Mouse (Mus musculus): Measurements from ENCODE around the gene Dpf2. TPM values are rescaled to one million over a fixed set of nuclear protein-coding genes. Genes with fewer than 3 reads are reported as not detected.

The Dpf2 gene
- polyA plus RNA-seq, 1 experiment, result 136 TPM

DNA sequence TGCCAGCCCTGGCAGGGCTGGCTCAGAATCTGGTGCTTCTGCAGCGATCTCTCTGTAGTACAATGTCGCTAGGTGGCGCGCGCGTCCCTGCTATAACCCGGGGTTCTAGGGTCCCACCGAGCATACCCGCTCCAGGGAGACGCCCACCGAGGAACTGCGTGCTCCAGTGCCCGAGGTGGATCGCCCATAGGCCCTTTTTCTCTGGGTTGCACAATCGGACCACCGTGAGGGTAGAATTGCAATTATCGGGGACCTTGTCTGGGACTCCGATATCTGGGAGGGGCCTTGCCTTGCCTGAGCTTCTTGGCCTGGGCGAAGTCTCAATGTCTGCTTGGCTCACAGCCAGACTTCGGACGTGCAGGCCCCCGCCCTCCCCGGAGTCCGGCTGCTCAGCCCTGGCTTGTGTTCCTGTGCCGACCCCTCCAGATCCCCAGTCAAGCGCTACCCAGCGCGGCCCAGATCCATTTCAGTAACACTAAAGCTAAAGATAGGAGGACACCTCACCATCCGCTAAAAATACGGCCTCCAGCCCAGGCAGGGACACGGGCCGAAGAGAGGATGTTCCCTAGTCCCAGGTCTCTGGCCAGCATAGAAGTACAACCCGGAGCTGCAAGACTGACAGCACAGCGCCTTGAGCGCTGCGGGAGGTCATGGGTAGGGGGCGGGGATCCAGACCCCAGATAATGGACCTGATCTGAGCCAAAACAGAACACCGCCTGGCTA is 11.3 kb upstream of the Dpf2 start:
- TF ChIP-seq POLR2A (IDR thresholded peaks at IDR 0.05; ENCODE audit: borderline replicate concordance, insufficient read depth, low read length) (0 out of 2 replicates have a peak, but pooled peaks have one; percentile 3), CTCF (IDR thresholded peaks at IDR 0.05; ENCODE audit: borderline replicate concordance, insufficient read depth, low read depth, low read length) (peak; percentile 79)
- Histone ChIP-seq H3K27me3 (ENCODE audit: control insufficient read depth, insufficient read depth, low read length) (no peaks in the 10 kb centered on the region), H3K4me3 (replicated peaks; ENCODE audit: insufficient read depth, low read depth, low read length) (peak overlapping the region; percentile 88), H3K4me1 (ENCODE audit: control insufficient read depth, insufficient read depth, low read length) (peaks cover 5% of the 10 kb centered on the region; the same call in 1 of the 2 replicates), H3K27ac (ENCODE audit: insufficient read depth, low read length) (peak overlapping the region; percentile 70)
- WGBS, result under 1% methylated on average over 38 of the region's 38 CpGs
- peak; percentile 83 to 91 for DNase-seq

DNA sequence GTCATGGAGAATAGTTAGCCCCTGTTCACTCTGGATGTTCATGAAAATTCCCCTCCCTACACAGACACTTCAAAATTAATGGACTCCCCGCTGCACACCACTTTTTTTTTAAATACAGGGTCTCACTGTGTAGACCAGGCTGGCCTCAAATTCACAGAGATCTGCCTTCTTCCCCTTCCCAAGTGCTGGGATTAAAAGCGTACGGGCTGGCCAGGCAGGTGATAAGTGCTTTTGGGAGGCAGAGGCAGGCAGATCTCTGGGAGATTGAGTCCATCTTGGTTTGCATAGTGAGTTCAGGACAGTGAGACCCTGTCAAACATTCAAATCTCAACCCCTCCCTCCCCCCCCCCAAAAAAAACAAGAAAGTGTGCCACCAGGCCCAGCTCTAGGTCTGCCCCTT is 10.2 kb upstream of the Dpf2 start:
- peaks cover 5% of the 10 kb centered on the region; the same call in 1 of the 2 replicates for H3K4me1 ChIP-seq (ENCODE audit: control insufficient read depth, insufficient read depth, low read length)
- no peak for DNase-seq
- no peak overlapping the region for H3K4me3 ChIP-seq (replicated peaks; ENCODE audit: insufficient read depth, low read depth, low read length)
- WGBS, result 99% methylated on average over 3 of the region's 3 CpGs
- TF ChIP-seq POLR2A (IDR thresholded peaks at IDR 0.05; ENCODE audit: borderline replicate concordance, insufficient read depth, low read length) (no peak), CTCF (IDR thresholded peaks at IDR 0.05; ENCODE audit: borderline replicate concordance, insufficient read depth, low read depth, low read length) (no peak)
- H3K27ac ChIP-seq (ENCODE audit: insufficient read depth, low read length), result no peak overlapping the region
- H3K27me3 ChIP-seq (ENCODE audit: control insufficient read depth, insufficient read depth, low read length), result no peaks in the 10 kb centered on the region

DNA sequence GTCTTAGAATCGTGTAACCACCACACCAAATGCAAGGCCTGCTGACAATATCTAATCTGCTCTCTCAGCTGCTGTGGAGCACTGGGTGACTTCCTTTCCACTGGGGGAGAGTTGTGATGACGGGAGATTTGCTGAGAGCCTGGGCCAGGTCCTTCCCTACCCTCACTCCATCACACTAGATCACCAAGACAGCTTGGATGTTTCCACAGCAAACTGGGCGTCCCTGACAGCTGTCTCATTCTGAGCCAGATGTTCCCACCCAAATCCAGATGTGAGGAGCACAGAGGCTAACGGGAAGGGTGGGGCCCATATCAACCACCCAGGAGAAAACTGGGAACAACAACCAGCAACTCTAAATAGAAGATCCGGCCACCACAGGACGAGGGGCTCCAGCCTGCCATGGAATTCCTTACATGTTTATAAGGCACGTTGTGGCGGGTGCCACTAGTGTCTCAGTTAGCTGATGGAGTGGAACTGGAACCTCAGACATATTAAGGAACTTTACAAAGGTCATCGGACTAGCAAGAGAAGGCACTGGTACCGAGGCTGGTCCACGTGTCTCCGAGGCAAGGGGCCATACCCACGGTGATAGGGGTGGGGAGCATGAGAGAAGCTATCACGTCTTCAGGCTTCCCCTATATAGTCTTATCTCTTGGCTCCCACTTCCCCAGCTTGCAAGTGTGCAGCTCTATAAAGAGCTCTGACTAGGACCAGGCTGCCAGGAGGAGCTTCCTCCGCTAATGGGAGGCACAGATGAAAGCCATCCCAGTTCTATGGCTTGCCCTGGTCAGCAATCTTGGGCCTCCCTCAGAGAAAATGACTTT is 9.5 kb upstream of the Dpf2 start:
- Histone ChIP-seq H3K4me1 (ENCODE audit: control insufficient read depth, insufficient read depth, low read length) (peaks cover 5% of the 10 kb centered on the region; the same call in 1 of the 2 replicates), H3K4me3 (replicated peaks; ENCODE audit: insufficient read depth, low read depth, low read length) (no peak overlapping the region), H3K27ac (ENCODE audit: insufficient read depth, low read length) (no peak overlapping the region), H3K27me3 (ENCODE audit: control insufficient read depth, insufficient read depth, low read length) (no peaks in the 10 kb centered on the region)
- 78% methylated on average over 15 of the region's 15 CpGs for WGBS
- TF ChIP-seq POLR2A (IDR thresholded peaks at IDR 0.05; ENCODE audit: borderline replicate concordance, insufficient read depth, low read length) (no peak), CTCF (IDR thresholded peaks at IDR 0.05; ENCODE audit: borderline replicate concordance, insufficient read depth, low read depth, low read length) (no peak)
- no peak for DNase-seq

DNA sequence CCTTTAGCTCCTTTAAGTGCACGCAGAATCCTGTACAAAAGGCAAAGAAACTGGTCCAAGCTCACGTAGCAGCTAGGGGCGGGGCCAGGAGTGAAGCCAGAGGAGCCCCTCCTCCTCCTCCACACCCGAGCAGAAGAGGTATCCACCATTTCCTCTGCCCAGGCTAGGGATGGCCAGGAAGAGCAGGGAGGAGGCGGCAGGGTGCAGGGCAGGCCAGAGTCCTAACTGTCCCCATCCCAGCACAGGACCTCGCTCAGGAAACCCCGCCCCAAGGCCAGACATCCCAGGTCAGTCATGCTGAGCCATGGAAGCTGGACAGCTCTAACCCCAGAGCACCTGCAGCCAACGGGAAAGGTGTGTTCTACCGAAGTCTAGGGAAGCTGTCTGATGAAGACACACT is 8.9 kb upstream of the Dpf2 start:
- no peak for DNase-seq
- 26% methylated on average over 9 of the region's 9 CpGs for WGBS
- no peak overlapping the region for H3K4me3 ChIP-seq (replicated peaks; ENCODE audit: insufficient read depth, low read depth, low read length)
- no peaks in the 10 kb centered on the region for H3K27me3 ChIP-seq (ENCODE audit: control insufficient read depth, insufficient read depth, low read length)
- H3K27ac ChIP-seq (ENCODE audit: insufficient read depth, low read length), result no peak overlapping the region
- TF ChIP-seq CTCF (IDR thresholded peaks at IDR 0.05; ENCODE audit: borderline replicate concordance, insufficient read depth, low read depth, low read length), result no peak
- TF ChIP-seq POLR2A (IDR thresholded peaks at IDR 0.05; ENCODE audit: borderline replicate concordance, insufficient read depth, low read length), result no peak
- peaks cover 5% of the 10 kb centered on the region; the same call in 1 of the 2 replicates for H3K4me1 ChIP-seq (ENCODE audit: control insufficient read depth, insufficient read depth, low read length)

DNA sequence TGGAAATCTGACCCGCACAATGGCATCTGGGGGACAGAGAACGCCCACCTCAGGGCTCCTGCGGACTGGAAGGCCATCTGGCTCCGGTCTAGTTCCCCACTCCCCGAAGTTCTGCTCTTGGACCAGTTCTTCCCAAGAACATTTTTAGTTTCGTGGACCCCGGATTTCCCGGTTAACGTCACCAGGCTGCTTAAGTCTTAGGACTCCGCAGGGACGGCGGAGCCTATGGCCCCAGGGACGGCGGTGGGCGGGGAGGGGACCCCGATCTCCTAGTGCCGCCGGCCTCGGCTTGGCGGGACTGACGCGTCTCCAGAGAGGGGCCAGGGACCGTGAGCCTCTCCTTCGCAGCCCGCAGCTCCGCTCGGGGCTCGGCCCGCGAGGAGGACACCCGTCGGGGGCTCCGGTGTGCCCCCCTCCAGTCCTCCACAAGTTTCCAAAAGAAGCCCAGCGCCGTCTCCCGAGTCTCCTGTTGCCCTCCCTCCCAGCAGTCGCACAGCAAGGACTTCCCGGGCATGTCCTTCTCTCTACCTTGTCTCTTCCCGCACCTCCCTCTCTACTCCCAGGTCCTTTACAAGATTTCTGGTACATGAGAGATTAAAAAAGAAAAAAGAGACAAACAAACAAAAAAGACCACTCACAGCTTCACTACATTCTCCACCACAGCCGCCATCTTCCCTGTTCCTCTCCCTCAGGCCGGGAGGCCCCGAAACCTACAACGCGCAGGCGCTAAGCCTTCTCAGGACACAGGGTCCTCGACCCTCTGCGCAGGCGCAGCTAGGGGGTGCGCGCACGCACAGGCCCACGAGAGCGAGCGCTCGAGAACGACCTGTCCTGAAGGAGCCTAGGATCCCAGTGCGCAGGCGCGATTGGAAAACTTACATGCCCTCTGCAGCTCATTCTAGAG is 455 bp downstream of the Dpf2 start:
- DNase-seq, result peak; percentile 99
- WGBS, result under 1% methylated on average over 59 of the region's 59 CpGs
- H3K27ac ChIP-seq (ENCODE audit: insufficient read depth, low read length), result peak overlapping the region; percentile 40
- H3K4me1 ChIP-seq (ENCODE audit: control insufficient read depth, insufficient read depth, low read length), result peaks cover 8% of the 10 kb centered on the region
- H3K27me3 ChIP-seq (ENCODE audit: control insufficient read depth, insufficient read depth, low read length), result no peaks in the 10 kb centered on the region
- H3K4me3 ChIP-seq (replicated peaks; ENCODE audit: insufficient read depth, low read depth, low read length), result peak overlapping the region; percentile 87
- TF ChIP-seq POLR2A (IDR thresholded peaks at IDR 0.05; ENCODE audit: borderline replicate concordance, insufficient read depth, low read length) (peak; percentile 97; the same call in 1 of the 2 replicates), CTCF (IDR thresholded peaks at IDR 0.05; ENCODE audit: borderline replicate concordance, insufficient read depth, low read depth, low read length) (no peak)

DNA sequence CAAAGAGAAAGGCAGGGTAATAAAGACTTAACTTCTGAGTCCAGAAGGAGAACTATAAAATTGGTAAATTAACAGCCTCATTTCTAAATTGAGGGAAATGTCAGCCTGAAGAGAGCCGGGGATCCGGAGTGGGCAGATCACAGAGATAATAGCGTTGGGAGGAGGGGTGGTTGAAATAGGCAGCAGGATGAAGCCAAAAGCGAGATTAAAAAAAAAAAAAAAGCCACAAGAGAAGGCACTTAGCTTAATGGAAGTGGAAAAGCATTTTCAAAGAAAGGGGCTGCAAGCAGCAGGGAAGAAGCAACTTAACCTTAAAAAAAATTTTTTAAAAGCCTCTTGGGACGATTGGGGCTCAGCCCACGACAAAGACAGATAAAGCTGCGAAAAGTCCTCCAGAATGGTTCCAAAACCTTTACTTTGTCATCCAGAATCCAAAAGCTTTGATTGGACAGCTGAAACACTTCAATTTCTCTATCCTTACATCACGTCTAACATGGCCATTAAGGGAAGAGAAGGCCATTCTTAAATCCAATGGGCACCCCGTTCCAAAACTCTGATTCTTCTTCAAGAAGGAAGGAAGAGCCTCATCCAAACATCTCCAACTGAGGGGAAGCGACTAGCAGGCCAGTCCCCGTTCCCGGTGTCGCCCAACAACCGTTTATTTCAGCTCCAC is 1.2 kb downstream of the Dpf2 start:
- Histone ChIP-seq H3K4me3 (replicated peaks; ENCODE audit: insufficient read depth, low read depth, low read length) (peak overlapping the region; percentile 87), H3K27ac (ENCODE audit: insufficient read depth, low read length) (peak overlapping the region; percentile 21), H3K4me1 (ENCODE audit: control insufficient read depth, insufficient read depth, low read length) (peaks cover 10% of the 10 kb centered on the region), H3K27me3 (ENCODE audit: control insufficient read depth, insufficient read depth, low read length) (no peaks in the 10 kb centered on the region)
- DNase-seq, result no peak
- 1% methylated on average over 14 of the region's 14 CpGs for WGBS
- no peak for TF ChIP-seq CTCF (IDR thresholded peaks at IDR 0.05; ENCODE audit: borderline replicate concordance, insufficient read depth, low read depth, low read length)
- TF ChIP-seq POLR2A (IDR thresholded peaks at IDR 0.05; ENCODE audit: borderline replicate concordance, insufficient read depth, low read length), result no peak

DNA sequence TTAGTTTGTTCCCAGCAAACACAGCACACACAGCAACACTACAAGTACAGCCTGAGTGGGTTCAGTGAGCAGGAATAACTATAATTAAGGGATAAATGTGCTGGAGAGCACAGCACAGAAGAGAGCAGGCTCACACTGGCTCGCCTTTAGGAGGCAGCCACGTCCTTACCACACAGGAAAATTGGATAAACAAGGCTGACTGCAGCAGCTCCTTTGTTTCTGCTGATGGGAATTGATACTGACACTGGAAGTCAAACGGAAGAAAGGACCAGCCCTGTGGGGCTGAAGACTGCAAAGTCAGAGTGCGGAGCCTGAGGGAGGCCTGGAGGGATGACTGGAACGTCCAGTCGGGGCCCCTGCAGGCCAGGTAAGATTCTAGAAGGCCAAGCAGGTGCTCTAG is 2.6 kb downstream of the Dpf2 start:
- WGBS, result 5% methylated on average over 6 of the region's 6 CpGs
- peak overlapping the region; percentile 26 for H3K4me3 ChIP-seq (replicated peaks; ENCODE audit: insufficient read depth, low read depth, low read length)

More for the DNA sequence above, 2.6 kb downstream of the Dpf2 start:
- no peak for TF ChIP-seq POLR2A (IDR thresholded peaks at IDR 0.05; ENCODE audit: borderline replicate concordance, insufficient read depth, low read length)
- TF ChIP-seq CTCF (IDR thresholded peaks at IDR 0.05; ENCODE audit: borderline replicate concordance, insufficient read depth, low read depth, low read length), result no peak
- no peak overlapping the region for H3K27ac ChIP-seq (ENCODE audit: insufficient read depth, low read length)
- peaks cover 10% of the 10 kb centered on the region for H3K4me1 ChIP-seq (ENCODE audit: control insufficient read depth, insufficient read depth, low read length)
- H3K27me3 ChIP-seq (ENCODE audit: control insufficient read depth, insufficient read depth, low read length), result no peaks in the 10 kb centered on the region
- DNase-seq, result no peak
